Mouse (Mus musculus): Measurements from ENCODE around the gene Bcas1.

DNA sequence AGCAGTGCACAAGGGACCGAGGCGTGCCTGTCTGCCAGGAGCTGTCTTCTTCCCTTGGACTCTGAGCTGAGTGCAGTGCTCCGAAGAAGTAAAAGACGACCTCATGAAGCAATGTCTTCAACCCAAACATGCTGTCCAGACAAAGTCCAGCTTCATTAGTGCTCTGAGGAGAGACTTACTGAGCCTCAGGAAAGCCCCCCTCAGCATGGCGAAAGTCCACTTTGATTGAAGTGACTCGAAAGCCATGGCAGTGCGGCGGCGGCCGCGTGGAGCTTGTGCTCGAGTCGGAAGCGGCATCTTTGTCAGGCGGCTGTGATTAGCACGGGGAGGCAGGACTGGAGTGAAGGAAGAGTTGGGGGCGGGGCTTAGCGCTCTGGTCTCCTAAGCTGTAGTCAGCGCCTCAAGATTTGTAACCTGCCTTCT lies 103.7 kb downstream of the Bcas1 start:
- no peak for TF ChIP-seq TAL1 (IDR thresholded peaks at IDR 0.05; ENCODE audit: low read length)
- TF ChIP-seq GABPA (IDR thresholded peaks at IDR 0.05; ENCODE audit: low read depth, low read length), result no peak
- TF ChIP-seq SIN3A (IDR thresholded peaks at IDR 0.05; ENCODE audit: low read length), result no peak
- no peak for TF ChIP-seq CHD2 (IDR thresholded peaks at IDR 0.05; ENCODE audit: low read length)
- TF ChIP-seq TCF12 (IDR thresholded peaks at IDR 0.05; ENCODE audit: low read depth, low read length), result no peak
- TF ChIP-seq USF1 (IDR thresholded peaks at IDR 0.05; ENCODE audit: low read depth, low read length), result no peak
- no peak for TF ChIP-seq RAD21 (IDR thresholded peaks at IDR 0.05; ENCODE audit: low read depth, low read length)

All from MEL (cell line).